Mouse (Mus musculus) gastrocnemius, postnatal 4 days (tissue): ENCODE data around the gene Mcu. TPM values are rescaled to one million over a fixed set of nuclear protein-coding genes. Genes with fewer than 3 reads are reported as not detected.

Source experiments
- DNase-seq, 2 experiments: peaks; one replicate each; pipeline ENCODE4 v3.0.0; 2021 to 2022; ENCODE audit warnings: low spot score in 2 of 2, mixed read lengths in 2 of 2
- total RNA-seq, 2 experiments: library from RNA; stranded (reverse); gene quantifications; 2 replicates each; pipeline ENCODE4 v1.2.3; 2021

The Mcu gene
- total RNA-seq, 2 experiments from 2014 or later: 81.5 to 87.4 TPM

DNA sequence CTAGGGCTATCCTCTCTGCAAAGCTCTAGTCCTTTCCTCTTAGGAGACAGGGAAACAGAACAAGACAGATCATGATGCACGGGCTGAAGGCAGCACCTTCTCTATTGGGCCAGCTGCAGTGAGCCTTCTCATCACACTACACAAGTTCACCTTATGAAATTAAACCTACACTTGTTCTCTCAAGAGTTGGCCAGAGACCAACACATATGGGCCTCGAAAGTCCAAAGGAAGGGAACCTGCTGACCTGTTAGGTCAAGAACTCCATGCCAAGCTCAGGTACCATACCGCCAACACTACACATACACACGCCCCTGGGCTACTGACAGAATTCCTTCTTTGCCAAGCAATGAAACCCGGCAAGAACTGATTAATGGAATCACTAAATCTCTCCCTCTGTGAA lies 1.1 kb downstream of the Mcu start:
- no peak for DNase-seq

DNA sequence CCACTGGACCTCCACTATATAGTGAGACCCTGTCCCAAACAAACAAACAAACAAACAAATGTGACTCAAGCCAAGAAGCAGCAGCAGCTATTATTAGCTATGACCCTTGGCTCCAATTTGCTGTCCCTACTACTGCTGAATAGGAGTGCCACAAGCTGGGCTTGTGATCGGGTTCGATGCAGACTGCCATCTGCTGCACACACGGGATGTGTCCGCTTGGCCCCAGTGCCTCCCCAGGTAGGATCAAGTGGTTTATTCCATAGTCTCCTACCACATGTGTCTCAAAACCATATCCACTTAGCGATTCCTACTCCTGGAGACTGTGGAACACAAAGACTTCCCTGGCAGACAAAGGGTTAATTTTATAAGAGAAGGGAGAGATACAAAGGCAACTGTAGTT lies 2.4 kb downstream of the Mcu start:
- DNase-seq: no peak

DNA sequence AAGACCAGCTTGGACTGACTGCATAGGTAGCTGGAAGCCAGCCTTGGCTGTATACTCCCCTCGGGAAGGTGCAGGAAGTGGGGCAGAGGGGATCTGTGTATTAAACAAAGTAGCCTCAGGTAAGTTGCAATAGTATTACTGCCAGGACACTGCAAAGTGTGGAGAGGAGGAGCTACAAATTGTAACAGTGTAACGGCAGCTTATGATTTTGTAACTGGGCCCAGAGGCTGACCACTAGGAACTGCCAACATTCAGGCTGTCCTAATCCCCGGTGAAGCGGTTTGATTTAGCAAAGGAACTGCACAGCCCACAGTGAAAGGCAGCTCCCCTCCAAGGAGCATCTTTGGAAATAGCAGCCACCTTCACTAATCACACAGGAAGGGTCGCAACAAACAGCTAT lies 3.2 kb downstream of the Mcu start:
- no peak for DNase-seq

DNA sequence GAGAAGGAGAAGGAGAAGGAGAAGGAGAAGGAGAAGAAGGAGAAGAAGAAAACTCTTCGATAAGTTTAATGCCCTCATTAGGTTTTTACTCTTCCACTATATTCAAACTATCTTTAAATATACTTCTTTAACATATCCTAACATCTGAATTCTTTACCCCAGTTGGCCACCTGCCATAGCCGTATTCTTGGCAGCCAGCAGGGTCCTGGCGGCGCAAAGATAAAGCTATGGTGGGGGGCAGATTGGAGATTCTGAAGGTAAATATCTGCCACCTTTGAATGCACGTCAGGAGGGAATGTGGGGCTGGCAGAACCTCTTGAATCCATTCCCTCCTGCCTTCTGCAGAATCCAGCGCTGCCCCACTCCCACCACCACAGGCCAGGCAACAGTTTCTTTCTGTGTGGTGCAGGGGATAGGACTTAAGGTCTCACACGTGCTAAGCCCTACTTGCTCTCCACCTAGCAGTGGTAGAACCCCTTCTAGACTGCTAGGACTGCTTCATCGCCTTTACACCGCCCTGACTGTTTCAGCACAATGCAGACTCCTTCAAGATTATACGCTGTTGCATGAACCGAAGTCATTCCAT lies 11.5 kb downstream of the Mcu start:
- no peak for DNase-seq

DNA sequence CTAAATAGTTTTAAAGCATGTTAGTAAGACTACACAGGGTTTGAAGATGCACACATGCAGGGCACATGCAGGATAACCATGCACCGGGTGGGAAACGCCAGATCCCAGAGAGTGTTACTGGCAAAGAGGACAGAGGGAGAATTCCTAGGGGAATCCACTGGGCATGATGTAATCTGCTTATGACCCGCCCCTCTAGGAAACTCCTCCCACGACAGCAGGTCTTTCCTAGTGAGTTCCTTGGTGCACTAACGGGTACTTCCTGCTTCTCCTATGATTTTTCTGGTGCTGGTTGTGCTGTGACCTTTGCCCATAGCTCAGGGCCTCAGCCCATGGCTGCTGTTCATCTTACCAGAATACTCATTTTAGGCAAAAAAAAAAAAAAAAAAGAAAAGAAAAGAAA lies 12.6 kb downstream of the Mcu start:
- no peak for DNase-seq

DNA sequence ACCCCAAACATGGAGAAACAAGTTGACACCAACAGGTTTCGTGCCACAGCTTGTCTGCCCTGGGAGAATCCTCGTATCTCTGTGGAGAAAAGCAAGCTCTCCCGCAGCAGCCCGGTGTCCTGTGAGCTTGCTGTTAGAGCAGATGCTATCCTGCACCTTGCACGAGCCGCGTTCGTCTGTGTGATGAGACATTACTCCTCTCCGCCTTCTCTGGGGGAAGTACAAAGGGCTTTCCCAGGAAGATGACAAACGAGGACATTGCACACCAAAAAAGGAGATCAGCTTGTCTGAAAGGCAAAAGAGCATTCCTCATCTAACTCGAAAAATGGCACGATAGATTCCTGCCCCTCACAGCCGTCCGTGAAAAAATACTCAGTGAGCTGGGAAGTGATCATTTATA lies 13.6 kb downstream of the Mcu start:
- DNase-seq: no peak

DNA sequence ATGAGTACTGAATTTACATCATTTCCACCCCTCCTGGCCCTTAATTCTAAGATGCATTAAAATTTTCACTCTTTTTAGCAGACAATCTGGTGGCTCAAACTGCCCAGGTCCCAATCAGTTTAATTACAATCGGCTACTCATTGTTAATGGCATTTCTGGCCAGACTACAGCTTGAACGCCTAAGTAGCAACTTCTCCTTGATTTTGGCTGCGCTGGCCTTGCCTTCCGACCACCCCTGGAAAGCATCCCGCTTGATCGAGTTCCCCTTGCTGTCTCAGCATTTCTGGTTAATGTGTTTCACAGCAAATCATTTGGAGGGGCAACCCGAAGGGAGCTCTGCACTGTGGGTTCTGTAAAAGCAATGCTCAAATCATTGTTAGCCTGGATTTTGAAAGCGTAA lies 14.4 kb downstream of the Mcu start:
- no peak for DNase-seq

DNA sequence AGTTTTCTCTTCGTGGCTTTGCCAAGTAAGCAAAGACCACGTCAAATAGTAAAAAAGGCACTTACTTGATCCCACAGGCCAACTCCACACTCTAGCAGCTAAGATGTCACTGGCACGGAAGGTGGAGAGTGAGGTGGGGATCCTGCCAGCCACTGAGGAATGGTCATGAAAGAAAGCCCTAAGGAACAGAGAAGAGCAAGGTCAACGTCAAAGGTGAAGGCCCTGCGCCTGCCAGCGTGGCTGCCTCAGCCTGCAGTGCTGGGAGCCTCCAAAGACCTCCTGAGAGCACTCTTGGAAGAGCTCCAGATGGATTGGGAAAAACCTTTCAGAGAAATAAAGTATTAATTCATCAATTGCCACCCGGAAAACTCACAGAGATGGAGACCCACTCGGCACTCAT lies 16.0 kb downstream of the Mcu start:
- no peak for DNase-seq

DNA sequence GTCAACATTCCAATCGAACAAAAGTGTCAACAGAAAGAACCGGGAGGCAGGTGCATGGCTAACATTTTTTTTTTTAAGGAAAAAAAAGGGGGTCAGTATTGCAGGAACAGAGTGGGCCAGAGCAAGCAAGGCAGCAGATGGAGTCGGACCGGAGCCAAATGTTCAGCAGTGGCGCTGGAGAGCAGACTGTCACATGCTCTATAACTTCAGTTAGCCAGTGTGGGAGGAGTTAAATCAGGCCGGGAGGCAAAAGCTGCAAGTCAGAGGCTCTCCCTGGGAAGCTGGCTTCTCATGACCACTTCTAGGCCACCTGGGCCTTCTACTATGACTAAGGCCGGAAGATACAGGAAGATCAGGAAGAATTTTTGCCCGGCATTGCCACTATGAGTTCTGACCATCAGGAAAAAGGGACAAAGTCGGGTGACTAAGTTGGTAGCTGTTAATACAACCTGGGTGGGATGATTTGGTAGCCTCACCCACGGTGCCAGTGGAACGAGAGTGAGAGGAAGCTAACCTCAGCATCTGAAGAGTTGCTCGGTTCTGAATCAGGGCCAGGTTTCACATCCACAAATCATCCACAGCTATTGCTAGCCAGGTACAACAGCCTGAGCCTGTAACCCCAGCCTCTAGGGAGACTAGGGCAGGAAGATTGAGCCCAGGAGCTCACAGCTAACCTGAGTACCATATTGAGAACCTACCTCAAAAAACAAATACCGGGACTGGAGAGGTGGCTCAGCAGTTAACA lies 22.5 kb downstream of the Mcu start:
- peak in 1 of 2 experiments; percentile 35 for DNase-seq

DNA sequence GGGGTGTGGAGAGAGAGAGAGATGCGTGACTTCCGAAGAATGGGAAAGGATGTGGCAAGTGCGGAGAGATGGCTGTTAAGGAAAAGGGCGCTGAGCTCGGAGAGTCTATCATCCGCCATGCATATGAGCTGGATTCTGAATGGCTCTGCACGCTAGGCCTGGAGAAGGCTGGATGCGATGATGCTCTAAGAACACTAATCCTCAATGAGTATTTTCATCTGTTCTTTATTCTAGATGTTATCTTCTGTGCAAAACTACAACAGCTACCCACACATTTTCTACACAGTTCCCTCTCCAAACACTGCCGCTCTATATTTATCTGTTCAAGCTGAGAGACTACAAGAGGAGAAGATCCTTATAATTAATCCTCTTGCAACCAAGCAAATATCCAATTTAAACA lies 25.9 kb downstream of the Mcu start:
- DNase-seq: no peak

DNA sequence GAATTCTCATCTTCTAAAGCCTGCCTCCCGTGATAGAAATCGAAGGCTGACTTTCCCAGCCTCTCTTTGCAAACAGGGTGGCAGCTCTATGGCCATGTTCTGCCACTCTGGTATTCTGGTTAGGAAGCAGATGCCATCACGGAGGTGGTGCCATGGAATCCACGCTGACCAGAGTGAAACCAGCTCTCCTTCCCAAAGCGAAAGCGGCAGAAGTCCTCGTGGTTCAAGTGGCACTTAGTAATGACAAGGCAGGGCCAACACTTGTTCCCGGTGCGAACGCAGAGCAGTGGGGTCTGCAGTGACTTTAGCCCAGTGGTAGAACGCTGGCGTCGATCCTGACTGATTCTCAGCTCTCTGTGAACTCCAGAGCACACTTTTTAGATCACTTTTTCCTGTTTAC lies 26.6 kb downstream of the Mcu start:
- no peak for DNase-seq

DNA sequence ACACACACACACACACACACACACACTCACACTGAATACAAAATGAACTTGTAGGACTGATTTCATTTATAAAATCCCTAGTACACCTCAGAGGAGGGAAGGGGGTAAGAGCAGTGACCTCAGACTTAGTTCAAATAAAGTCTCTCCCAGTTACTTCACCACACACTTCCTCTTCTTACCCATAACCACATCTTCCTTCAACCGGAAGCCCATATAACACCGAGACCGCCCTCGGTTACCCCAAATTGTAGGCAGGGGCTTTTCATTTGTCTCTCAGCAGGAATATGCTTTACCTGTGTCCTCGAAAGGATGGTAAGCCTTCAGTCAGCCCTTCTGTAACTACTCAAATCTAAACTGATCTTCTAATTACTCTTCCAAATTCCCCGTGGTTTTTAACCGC lies 27.1 kb downstream of the Mcu start:
- DNase-seq: no peak

DNA sequence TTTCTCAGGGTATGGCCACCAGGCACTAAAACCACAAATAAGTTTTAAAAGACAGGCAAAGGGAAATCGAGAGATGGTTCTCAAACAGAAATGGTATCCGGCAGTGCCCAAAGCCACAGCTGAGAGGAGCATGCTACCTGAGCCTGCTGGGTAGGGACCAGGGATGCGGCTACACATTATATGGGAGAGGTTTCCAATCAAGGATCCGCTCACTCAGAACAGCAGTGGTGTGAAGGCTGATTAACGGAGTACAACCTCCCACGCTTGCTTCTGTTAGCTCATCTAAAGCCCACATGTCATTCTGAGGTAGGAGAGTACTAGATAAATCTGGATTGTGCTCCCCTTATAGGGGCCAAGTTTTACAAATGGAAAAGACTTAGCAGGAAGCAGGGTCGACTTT lies 28.4 kb downstream of the Mcu start:
- DNase-seq: no peak

DNA sequence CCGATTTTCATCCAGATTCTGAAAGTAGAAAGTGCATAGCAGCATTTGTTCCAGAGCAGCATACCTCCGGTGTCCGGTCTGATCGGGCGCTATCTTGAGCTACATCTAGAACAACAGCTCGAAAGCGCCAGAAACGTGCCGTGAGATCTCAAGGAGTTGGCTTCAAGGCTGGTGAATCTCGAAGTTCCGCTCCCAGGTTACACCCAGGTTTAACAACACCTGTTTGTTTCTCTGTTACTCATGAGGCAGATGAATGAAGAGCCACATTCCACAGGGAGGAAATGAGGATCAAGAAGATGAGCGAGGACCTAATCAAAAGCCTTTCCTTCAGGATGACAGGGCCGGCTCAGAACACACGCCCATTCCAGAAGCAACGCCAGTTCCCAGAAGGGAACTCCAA lies 29.7 kb downstream of the Mcu start:
- no peak for DNase-seq

DNA sequence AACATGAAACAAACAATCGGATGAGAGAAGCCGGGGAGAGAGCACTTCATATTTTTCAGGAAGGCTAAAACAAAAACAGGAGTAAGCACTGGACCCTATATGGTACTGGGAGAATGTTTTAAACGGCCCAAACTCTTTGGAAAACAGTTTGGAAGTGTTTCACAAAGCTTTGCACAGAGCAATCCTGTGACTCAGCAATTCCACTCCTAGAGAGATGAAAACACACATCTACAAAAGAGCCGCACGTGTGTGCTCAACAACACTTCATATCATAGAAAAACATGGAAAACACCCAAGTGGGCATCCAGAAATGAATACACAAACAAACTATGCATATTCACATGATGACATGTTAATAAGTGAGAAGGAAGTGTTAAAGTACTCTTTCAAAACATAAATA lies 30.9 kb downstream of the Mcu start:
- DNase-seq: no peak

DNA sequence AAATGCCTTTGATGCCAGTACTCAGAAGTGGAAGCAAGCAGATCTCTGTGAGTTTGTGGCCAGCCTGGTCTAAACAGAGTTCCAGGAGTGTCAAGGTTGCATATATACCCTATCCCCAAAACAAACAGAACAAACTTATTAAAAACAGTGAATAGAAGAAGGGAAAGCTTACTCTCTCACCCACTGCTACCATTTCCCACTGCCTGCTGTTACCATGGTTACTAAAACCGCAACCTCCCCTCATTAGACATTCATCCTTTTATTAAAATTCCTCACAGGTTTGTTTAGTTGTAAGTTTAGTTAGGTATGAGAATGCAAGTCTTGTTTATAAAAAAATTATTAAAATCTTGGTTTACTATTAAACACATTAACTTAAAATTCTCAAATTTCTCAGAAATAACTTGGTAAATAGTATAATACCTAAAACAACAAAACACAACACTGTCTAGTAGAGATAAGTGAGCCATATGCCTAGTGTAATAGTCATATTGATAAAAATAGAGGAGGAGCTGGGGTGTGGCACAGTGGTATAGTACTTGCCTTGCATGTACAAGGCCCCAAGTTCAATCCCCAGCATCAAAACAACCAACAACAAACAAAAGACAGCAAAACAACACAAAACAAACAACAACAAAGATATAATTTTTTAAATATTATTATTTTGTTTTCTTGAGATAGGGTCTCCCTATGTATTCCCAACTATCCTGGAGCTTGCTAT lies 34.5 kb downstream of the Mcu start:
- no peak for DNase-seq

DNA sequence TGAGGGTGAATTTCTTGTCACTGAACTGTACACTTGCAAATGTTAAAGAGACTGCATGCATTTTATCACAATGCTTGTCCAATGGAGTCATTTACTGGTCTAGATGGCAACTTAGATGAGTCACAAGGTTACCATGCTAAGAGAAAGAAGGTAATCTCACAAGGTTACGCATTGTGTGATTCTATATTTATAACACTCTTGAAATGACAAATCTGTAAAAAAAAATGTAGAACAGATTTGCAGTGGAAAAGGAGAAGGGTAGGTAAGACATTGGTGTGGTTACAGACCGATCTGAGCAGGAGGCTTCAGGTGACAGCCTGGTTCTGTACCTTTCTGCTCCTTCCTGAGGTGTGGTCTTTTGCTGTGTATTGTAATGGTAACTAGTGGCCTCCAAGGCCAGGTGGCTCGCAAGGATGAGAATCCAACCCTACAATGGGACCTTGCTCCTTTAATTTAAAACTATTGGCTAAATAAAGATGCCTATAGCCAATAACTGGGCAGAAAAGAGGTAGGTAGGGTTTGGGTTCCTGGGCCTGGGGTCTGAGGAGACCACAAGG lies 35.8 kb downstream of the Mcu start:
- DNase-seq: no peak

DNA sequence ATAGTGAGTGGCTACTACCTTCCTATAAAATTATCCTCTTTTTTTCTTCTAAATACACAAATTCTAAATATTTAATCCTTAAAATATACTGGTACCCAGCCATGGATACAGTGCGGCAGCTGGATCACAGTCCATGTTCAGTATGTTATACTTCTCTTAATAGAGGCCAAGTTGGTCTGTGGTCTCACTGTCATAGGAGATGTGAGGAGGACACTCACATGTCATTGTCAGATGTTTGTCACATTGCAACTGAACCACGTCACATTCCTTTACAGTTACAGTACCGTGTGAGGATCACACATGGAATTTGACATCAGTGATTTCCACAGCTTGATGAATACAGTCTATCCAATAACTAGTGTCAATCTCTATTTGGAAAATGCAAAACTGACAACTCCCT lies 36.8 kb downstream of the Mcu start:
- no peak for DNase-seq

DNA sequence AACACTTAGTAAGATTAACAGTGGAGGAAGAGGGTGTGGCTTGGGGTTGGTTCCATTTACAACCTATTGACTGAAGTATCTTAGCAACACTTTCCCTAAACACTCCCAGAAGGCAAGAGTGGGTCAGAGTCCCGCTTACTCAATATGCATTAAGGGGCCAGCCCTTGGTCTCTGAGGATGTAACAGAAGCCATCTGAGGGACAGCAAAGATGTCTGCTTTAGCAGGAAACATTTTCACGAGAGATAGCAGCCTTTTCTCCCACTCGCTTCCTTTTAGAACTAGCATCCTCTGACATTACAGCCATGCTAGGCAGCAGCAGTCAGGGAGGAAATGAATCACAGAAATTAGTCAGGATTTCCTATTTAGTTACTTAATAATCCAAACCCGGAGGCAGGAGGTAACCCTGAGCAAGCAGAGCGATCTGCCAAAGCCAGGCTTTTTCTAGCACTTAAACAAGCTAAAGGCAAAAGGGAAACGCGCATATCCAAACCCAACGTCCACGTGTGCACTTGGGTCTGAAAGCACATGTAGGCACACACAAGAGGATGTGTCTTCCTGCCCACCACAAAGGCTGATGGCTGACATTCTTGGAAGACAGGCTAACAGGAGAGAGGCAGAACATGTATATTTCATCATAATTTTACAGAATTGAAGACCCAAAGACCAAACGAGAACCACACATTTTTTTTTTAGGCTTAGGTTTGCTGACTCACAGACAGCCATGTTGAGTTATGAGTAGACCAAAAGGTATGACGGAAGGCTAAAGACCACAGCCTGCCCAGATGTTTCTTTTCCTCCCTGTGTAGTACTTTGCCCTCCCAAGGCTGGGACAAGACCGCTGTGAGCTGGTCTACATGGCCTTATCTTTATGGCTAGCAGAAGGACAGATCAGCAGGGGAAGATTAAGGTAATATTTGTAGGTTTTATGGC lies 38.4 kb downstream of the Mcu start:
- peak in 1 of 2 experiments; percentile 23 for DNase-seq

DNA sequence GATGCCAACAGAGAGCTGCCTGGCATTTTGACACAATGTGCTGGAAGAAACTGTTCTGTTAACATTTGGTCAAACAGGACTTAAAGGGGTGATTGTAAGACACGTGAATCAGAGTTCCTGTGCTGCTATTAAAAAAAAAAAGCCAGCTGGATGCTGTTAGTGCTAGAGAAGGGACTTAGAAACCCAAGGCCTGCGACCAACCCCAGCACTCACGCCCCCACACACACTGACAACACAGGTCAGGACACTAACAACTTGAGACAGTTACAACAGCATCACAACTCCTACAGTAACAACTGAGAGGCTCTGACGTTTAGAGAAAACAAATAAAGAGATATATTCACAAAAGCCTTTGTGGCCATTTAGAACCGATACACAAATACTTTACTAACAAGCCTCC lies 40.2 kb downstream of the Mcu start:
- DNase-seq: no peak

DNA sequence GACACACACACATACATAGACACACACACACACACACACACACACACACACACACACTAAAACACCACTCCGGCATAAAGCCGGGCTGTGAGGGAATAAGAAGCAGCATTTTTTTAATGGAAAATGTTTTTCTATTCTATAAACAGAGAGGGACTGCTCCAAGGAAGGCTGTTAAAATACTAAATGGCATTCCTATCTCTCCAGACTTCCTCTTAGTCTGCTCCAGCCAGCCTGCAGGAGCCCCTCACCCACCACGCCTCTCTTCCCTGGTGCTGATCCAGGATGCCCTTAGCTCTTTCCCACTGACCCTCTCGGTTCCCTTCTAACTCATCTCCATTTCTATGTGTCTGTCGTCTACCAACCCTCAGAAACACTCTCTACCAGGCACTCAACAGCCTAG lies 44.5 kb downstream of the Mcu start:
- DNase-seq: no peak
